Mouse (Mus musculus): Measurements from ENCODE around the gene Wdr73.

Wdr73 gene

DNA sequence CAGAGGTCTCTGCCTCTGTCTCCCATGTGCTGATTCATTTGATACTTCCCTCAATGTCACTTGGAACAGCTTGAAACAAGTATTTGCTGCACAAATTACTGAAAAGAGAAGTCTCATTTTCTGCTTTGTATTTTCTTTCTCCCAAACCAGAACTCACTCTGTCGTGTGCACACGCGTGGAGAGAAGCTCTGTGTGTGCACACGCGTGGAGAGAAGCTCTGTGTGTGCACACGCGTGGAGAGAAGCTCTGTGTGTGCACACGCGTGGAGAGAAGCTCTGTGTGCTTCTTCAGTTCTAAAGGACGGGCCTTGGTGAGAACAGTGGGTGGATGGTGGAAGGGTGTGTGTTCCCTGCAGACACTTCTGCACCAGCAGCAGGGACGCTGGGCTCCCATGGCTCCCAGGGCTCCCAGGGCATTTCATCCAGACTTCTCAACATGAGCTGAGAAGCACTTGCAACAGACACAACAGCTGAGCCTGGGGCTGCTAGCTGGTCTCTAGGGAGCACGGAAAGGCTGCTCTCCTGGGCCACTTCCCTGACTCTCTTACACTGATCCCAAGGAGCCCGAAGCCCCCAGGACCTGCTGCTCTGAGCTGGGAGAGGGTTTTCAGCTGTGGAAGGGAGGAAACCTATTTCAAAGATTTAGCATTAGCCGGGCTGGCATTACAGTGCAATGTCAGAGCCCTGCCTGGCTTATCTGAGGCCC lies 6.1 kb downstream of the Wdr73 start:
- no peak for DNase-seq (ENCODE audit: low read depth, low spot score)

DNA sequence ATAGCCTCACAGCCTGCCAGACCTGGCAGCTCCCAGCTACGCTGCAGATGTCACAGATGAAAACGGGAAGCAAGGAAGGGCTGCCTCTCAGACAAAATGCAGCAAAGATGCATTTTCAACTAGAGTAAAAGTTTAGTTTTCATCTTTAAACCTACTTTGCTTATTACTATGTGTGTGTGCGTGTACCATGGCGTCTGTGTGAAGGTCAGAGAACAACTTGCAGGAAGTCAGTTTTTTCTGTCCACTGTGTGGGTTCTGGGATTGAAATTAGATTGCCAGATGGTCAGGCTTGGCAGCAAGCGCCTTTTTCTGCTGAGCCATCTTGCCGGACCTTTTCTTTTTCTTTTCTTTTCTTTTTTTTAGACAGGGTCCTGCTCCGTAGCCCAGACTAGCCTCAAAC lies 6.9 kb downstream of the Wdr73 start:
- DNase-seq (ENCODE audit: low read depth, low spot score): no peak

DNA sequence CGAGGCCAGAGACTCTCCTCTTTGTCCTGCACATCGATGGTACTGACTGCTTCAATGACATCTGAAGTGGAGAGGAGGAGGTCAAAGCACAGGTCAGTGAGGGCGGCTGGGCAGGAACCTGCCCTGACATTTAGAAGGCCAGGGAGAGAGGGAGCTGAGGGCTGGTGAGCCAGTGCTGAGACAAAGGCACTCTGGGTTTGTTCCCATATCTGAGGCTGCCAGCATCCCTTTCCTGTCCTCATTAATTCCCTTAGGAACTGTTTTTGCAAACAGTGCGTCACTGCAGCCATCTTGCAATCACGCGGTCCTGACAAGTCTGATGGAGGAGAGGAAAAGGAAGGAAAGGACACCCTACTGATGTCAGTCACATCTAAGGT lies 7.3 kb downstream of the Wdr73 start:
- DNase-seq (ENCODE audit: low read depth, low spot score): no peak

GRCm38 (mm10) chr7:80893086-80893752 lies 7.8 kb downstream of the Wdr73 start:
- no peak for DNase-seq (ENCODE audit: low read depth, low spot score)

DNA sequence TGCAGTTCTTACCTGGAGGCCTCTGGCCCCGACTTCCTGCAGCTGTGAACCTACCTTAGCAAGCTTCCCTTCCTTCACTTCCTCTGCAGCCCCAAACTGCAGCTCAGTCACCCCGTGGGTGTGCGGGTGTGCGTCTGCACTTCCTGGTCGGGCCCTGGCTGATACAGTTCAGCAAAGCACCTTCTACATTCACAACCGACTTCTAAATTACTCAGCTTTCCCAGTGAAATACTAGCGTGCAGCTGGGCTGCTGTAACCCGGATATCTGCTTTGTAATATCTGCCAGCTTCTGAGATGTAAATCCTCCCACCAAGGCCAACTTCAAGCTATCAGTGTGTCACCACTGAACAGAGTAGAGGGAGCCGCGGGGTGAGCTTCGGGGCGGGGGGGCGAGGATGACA lies 11.2 kb downstream of the Wdr73 start:
- no peak for DNase-seq (ENCODE audit: low read depth, low spot score)

- DNase-seq (ENCODE audit: low read depth, low spot score): peak; percentile 97
Measured at GRCm38 (mm10) chr7:80889021-80889511, 12.0 kb downstream of the Wdr73 start.

DNA sequence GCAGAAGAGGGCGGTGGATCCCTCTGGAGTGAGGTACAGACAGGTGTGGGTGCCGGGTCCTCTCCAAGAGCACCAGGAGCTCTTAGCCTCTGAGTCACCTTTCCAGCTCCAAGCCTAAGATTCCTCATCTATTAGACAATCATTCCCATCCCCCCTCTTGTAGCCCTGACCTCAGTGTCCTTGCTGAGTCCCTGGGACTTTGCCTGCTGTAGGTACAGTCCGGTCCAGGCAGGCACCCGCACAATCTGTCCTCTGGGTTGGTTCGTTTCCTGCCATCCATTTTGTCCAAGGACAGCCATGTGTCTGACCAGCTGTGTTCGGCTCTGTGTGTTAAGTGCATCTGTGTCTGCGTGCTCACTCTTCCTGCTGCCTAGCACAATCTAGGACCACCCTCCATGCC lies 12.5 kb downstream of the Wdr73 start:
- DNase-seq (ENCODE audit: low read depth, low spot score): peak; percentile 44

DNA sequence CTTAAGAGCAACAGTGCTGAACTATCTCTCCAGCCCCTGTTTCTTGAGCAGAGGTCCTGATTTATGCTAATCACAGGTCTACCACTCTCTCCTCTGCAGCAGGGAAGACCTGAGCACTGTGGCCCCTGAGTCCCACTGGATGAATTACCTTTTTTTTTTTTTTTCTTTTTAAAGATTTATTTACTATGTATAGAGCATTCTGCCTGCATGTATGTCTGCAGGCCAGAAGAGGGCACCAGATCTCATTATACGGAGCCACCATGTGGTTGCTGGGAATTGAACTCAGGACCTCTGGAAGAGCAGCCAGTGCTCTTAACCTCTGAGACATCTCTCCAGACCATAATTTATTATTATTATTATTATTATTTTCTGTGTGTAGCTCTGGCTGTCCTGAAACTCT lies 15.4 kb downstream of the Wdr73 start:
- DNase-seq (ENCODE audit: low read depth, low spot score): peak; percentile 55

- peak; percentile 87 for DNase-seq (ENCODE audit: low read depth, low spot score)
Measured at GRCm38 (mm10) chr7:80882830-80883505, 18.1 kb downstream of the Wdr73 start.

DNA sequence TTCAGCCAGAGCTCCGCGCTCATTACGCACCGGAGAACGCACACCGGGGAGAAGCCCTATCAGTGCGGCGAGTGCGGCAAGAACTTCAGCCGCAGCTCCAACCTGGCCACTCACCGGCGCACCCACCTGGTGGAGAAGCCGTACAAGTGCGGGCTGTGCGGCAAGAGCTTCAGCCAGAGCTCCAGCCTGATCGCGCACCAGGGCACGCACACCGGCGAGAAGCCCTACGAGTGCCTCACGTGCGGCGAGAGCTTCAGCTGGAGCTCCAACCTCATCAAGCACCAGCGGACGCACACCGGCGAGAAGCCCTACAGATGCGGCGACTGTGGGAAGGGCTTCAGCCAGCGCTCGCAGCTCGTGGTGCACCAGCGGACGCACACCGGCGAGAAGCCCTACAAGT lies 25.3 kb downstream of the Wdr73 start:
- DNase-seq (ENCODE audit: low read depth, low spot score): peak; percentile 82

DNA sequence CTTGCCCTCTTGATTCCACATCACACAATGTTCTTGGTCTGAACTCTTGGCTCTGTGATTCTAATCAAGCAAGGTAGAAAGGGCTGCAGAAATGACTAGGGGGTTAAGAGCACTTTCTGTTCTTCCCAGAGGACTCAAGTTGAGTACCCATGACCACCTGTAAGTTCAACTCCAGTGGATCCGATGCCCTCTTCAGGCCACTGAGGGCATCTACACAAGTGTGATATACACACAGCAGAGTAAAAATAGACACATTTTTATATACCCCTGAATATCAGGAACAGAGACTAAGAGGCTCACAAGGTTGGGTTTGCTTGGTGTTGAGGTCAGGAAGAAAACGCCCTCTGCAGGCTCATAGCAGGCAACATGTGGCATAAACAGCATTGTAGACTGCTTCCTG lies 27.4 kb downstream of the Wdr73 start:
- peak; percentile 56 for DNase-seq (ENCODE audit: low read depth, low spot score)

- DNase-seq (ENCODE audit: low read depth, low spot score): no peak
Measured at GRCm38 (mm10) chr7:80873038-80873437, 28.0 kb downstream of the Wdr73 start.

DNA sequence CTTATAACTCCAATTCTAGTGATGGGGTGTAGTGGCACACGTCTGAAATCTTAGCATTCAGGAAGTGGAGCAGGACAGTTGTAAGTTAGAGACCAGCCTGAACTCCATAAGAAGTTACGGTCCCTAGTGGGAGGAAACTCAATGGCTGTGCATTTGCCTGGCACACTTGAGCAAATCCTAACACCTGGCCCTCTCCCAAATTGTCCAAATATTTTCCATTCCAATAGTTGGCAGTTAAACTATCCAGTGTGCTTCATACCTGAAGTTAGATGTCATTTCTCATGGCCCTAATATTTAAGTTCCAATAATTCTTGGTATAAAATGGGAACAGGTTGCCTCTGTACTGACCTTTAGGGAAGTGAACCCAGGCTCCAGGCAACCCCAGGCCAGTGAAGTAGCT lies 32.4 kb downstream of the Wdr73 start:
- DNase-seq (ENCODE audit: low read depth, low spot score): no peak

DNA sequence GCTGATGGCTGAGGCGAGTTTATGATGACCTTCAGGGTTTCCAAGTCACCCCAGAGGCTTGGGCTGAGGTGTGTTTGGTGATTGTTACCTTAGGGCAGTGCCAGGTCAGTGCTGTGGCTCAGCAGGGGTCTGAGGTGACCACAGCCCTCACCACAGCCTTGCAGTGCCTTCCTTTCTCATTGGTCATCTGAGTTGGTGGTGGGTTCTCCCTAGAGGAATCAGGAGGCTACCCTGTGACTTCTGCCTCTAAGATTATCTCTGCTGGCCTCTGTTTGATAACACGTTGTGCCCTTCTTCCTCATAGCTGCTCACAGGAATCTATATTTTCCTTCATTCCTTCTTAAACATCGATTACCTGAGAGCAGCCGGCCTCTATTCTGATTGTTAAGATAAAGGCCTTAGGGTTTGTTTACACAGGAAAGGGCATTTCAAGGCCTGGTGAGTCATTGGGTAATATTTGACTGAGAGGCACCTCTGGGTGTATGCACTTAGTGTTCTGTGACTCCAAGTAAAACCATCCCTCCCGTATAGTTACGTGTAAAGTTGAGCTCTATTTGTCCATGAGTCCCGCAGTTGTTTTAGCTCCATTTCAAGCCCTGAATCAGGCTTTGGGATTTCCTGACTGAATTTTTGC lies 34.4 kb downstream of the Wdr73 start:
- DNase-seq (ENCODE audit: low read depth, low spot score): no peak

GRCm38 (mm10) chr7:80865521-80865920 lies 35.5 kb downstream of the Wdr73 start:
- DNase-seq (ENCODE audit: low read depth, low spot score): no peak

GRCm38 (mm10) chr7:80864831-80865230 lies 36.2 kb downstream of the Wdr73 start:
- DNase-seq (ENCODE audit: low read depth, low spot score): no peak

- no peak for DNase-seq (ENCODE audit: low read depth, low spot score)
Measured at GRCm38 (mm10) chr7:80864151-80864550, 36.9 kb downstream of the Wdr73 start.

GRCm38 (mm10) chr7:80863520-80863919 lies 37.5 kb downstream of the Wdr73 start:
- DNase-seq (ENCODE audit: low read depth, low spot score): no peak

- peak; percentile 63 for DNase-seq (ENCODE audit: low read depth, low spot score)
Measured at GRCm38 (mm10) chr7:80862475-80862874, 38.6 kb downstream of the Wdr73 start.

- DNase-seq (ENCODE audit: low read depth, low spot score): peak; percentile 98
Measured at GRCm38 (mm10) chr7:80860729-80861274, 40.3 kb downstream of the Wdr73 start, which contains the start of gene Zscan2. Zscan2 (plus strand) TSS chr7:80860920.

- peak; percentile 82 for DNase-seq (ENCODE audit: low read depth, low spot score)
Measured at GRCm38 (mm10) chr7:80860227-80860626, 40.8 kb downstream of the Wdr73 start.

DNA sequence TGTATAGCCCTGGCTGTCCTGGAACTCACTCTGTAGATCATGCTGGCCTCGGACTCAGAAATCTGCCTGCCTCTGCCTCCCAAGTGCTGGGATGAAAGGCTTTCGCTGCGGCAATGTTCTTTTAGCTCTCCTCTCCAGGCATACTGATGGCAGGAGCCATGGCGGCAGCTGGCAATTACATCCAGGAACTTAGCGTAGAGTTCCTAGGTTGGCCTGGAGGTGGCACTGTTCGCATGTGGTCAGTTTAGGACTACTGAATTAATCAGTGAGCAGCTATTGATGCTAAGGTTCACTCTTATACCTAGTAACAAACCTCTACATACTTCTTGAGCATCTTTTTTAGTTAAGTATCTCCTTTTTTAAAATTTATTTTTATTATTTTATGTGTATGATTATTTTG lies 43.9 kb downstream of the Wdr73 start:
- peak; percentile 87 for DNase-seq (ENCODE audit: low read depth, low spot score)

Measured in ZHBTc4 (cell line).